8 mouse cellular contexts compared by ENCODE assay signal in the genomic region with DNA sequence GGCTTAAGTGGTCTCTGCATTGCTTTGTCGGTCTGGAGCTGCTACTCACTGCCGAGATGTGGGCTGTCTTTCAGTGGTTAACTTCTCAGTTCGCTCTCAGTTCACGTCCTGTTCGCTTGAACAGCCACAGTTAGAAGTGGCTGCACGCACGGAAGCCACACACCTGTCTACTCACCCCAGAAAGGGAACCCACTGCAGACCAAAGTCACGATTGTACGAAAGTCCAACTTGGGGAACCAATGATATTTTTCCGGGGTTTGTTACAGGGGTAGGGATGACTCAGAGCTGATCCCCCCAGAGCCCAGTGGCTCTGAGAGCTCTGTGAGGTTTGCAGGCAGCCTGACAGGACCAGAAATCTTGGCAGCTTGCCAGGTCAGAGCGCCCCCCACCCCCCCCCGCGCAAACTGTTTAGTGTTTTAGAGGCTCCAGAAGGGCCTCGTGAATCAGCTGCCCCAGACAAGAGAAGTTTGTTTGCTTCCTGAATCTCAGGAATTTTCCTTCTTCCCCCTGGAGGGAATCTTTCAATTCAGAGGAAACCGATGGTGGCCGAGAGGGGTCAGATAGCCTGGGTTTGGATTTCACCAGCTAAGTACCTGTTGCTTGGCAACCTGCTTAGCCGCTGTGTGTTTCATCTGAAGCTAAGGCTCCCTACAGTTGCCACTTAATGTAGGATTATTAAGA.
DNase-seq lines count a peak whose midpoint lies in the region; ATAC-seq and TF ChIP-seq lines count a peak whose summit lies in the region.

No protein-coding gene starts in this region.

- no peaks in the 10 kb centered on the region for H3K27me3 ChIP-seq in ES-Bruce4 (ENCODE audit: control insufficient read depth, insufficient read depth, low read length, poor library complexity, severe bottlenecking)
- peaks cover 60% of the 10 kb centered on the region for H3K27me3 ChIP-seq in forebrain, embryonic 10.5 days (ENCODE audit: poor library complexity, severe bottlenecking)
- no peaks in the 10 kb centered on the region for H3K27me3 ChIP-seq in lung, embryonic 15.5 days

- intact Hi-C loops in heart, postnatal 14 days (cut with DNase I) = no loop called here

- DNase-seq in forebrain, embryonic 10.5 days (ENCODE audit: extremely low spot score, low spot score) = peak; percentile 90
- DNase-seq in heart, postnatal 14 days = peak; percentile 27 to 59
- DNase-seq in kidney, postnatal 4 days = peak; percentile 91 to 93
- DNase-seq in ovary, adult 18-20 months (ENCODE audit: low spot score) = peak; percentile 74
- DNase-seq in urinary bladder, postnatal 4 days (ENCODE audit: low spot score in 2 of 2) = peak; percentile 51 to 80

- TF ChIP-seq POLR2A in ES-Bruce4 (IDR thresholded peaks at IDR 0.05; ENCODE audit: insufficient read depth, low read length) = no peak
- no peak for TF ChIP-seq POLR2A in bone marrow macrophage, adult 2 months (IDR thresholded peaks at IDR 0.05; ENCODE audit: borderline replicate concordance, low read depth, low read length)

- H3K9me3 ChIP-seq in ES-Bruce4 (replicated peaks; ENCODE audit: control insufficient read depth, insufficient read depth, low read length, poor library complexity, severe bottlenecking) = no peaks in the 10 kb centered on the region
- no peaks in the 10 kb centered on the region for H3K9me3 ChIP-seq in forebrain, embryonic 10.5 days
- H3K9me3 ChIP-seq in lung, embryonic 15.5 days = no peaks in the 10 kb centered on the region

- peak; percentile 82 for ATAC-seq in lung, embryonic 15.5 days (ENCODE audit: borderline replicate concordance, extremely low read depth, low FRiP score, low TSS enrichment)

- peak overlapping the region; percentile 44 for H3K4me3 ChIP-seq in ES-Bruce4 (ENCODE audit: low read depth, low read length)
- peak overlapping the region; percentile 33 for H3K4me3 ChIP-seq in bone marrow macrophage, adult 2 months (ENCODE audit: insufficient read depth, low read length)
- H3K4me3 ChIP-seq in forebrain, embryonic 10.5 days = peak overlapping the region; percentile 59
- peak overlapping the region; percentile 48 for H3K4me3 ChIP-seq in lung, embryonic 15.5 days

- peak overlapping the region; percentile 64 for H3K4me2 ChIP-seq in lung, embryonic 15.5 days

- H3K36me3 ChIP-seq in ES-Bruce4 (ENCODE audit: control insufficient read depth, insufficient read depth, low read length, poor library complexity, severe bottlenecking) = no peaks in the 10 kb centered on the region
- H3K36me3 ChIP-seq in forebrain, embryonic 10.5 days (replicated peaks) = no peaks in the 10 kb centered on the region
- H3K36me3 ChIP-seq in lung, embryonic 15.5 days = no peaks in the 10 kb centered on the region

- peak overlapping the region; percentile 41; the same call in 1 of the 2 replicates for H3K9ac ChIP-seq in ES-Bruce4 (ENCODE audit: low read depth, poor library complexity, severe bottlenecking)
- peak overlapping the region; percentile 33 for H3K9ac ChIP-seq in lung, embryonic 15.5 days

- no peak for TF ChIP-seq EP300 in ES-Bruce4 (IDR thresholded peaks at IDR 0.05; ENCODE audit: insufficient read depth, low read depth, low read length)

- under 1% methylated on average over 17 of the region's 17 CpGs for WGBS in forebrain, embryonic 10.5 days
- WGBS in lung, embryonic 15.5 days = under 1% methylated on average over 17 of the region's 17 CpGs

- no peak overlapping the region for H3K27ac ChIP-seq in ES-Bruce4 (ENCODE audit: insufficient read depth, low read length)
- H3K27ac ChIP-seq in bone marrow macrophage, adult 2 months (ENCODE audit: insufficient read depth, low read depth, low read length) = no peak overlapping the region
- H3K27ac ChIP-seq in forebrain, embryonic 10.5 days = peak overlapping the region; percentile 84
- H3K27ac ChIP-seq in lung, embryonic 15.5 days = peak overlapping the region; percentile 49

- no peak for TF ChIP-seq CTCF in ES-Bruce4 (IDR thresholded peaks at IDR 0.05; ENCODE audit: low read depth, low read length)
- no peak for TF ChIP-seq CTCF in bone marrow macrophage, adult 2 months (IDR thresholded peaks at IDR 0.05; ENCODE audit: low read depth, low read length)

- H3K4me1 ChIP-seq in ES-Bruce4 (ENCODE audit: control insufficient read depth, insufficient read depth, low read length) = no peaks in the 10 kb centered on the region
- no peaks in the 10 kb centered on the region for H3K4me1 ChIP-seq in bone marrow macrophage, adult 2 months (ENCODE audit: control insufficient read depth, insufficient read depth, low read length)
- peaks cover 12% of the 10 kb centered on the region for H3K4me1 ChIP-seq in forebrain, embryonic 10.5 days
- H3K4me1 ChIP-seq in lung, embryonic 15.5 days = 0 out of 2 replicates have a peak, but pooled peaks cover 3% of the 10 kb centered on the region

Comparison
In these comparisons a context has a peak if more than half of its experiments do, and no peak if none do; other contexts are left out.
1. H3K27ac ChIP-seq: peak in forebrain, embryonic 10.5 days (single experiment) and lung, embryonic 15.5 days (single experiment); none in ES-Bruce4 (single experiment) and bone marrow macrophage, adult 2 months (single experiment).
2. Peak in every context shown above with its lines, with median percentiles within 50 percentile points of each other: H3K4me3 ChIP-seq and DNase-seq.